Mouse (Mus musculus) adrenal gland, adult 18-20 months (tissue): ENCODE results near the gene Nos1ap. TPM values are rescaled to one million over a fixed set of nuclear protein-coding genes. Genes with fewer than 3 reads are reported as not detected.

Experiments
- DNase-seq, 2 experiments: peaks; one replicate each; pipeline ENCODE4 v3.0.0; 2021 to 2022; ENCODE audit warnings: low spot score in 2 of 2
- long read RNA-seq, 2 experiments: library from polyadenylated mRNA; stranded (forward); transcript quantifications; one replicate each; pipeline ENCODE4 v2.0.0; 2021
- total RNA-seq, 2 experiments: library from RNA; stranded (reverse); gene quantifications; 1 replicate in 1 of 2; 2 replicates in 1 of 2; pipeline ENCODE4 v1.2.3; 2021

Nos1ap gene
- total RNA-seq: 10 to 100 TPM; 15.7 to 19.7 TPM
- long read RNA-seq, experiment 1, partial matches to known transcripts: 0 of 2 reads
- long read RNA-seq, experiment 1, other reads (novel, unspliced or antisense): 1 of 2 reads
- long read RNA-seq, experiment 2, partial matches to known transcripts: 0 of 7 reads
- long read RNA-seq, experiment 2, other reads (novel, unspliced or antisense): 6 of 7 reads

- peak; percentile 86 to 87 for DNase-seq
These were observed at the start of gene Nos1ap for GRCm38 (mm10) chr1:170589219-170590040. Gene Nos1ap, minus strand, starts transcription at chr1:170589861.

- no peak for DNase-seq
These were observed 49.3 kb upstream of the Nos1ap start for GRCm38 (mm10) chr1:170638941-170639340.

- DNase-seq: no peak
These were observed 43.2 kb upstream of the Nos1ap start for GRCm38 (mm10) chr1:170632856-170633255.

GRCm38 (mm10) chr1:170632385-170632784 lies 42.7 kb upstream of the Nos1ap start:
- peak; percentile 72 to 74 for DNase-seq

GRCm38 (mm10) chr1:170631571-170631970 lies 41.9 kb upstream of the Nos1ap start:
- DNase-seq: no peak

GRCm38 (mm10) chr1:170630489-170630888 lies 40.8 kb upstream of the Nos1ap start:
- no peak for DNase-seq

- DNase-seq: no peak
These were observed 33.8 kb upstream of the Nos1ap start for GRCm38 (mm10) chr1:170623432-170623831.

GRCm38 (mm10) chr1:170622934-170623333 lies 33.3 kb upstream of the Nos1ap start:
- DNase-seq: no peak

- DNase-seq: no peak
These were observed 30.2 kb upstream of the Nos1ap start for GRCm38 (mm10) chr1:170619686-170620374.

- DNase-seq: peak; percentile 52 to 57
These were observed 23.6 kb upstream of the Nos1ap start for GRCm38 (mm10) chr1:170612968-170613872.

- DNase-seq: no peak
These were observed 22.0 kb upstream of the Nos1ap start for GRCm38 (mm10) chr1:170611631-170612030.

GRCm38 (mm10) chr1:170610695-170611094 lies 21.0 kb upstream of the Nos1ap start:
- no peak for DNase-seq

- no peak for DNase-seq
These were observed 20.6 kb upstream of the Nos1ap start for GRCm38 (mm10) chr1:170610289-170610688.

GRCm38 (mm10) chr1:170609872-170610271 lies 20.2 kb upstream of the Nos1ap start:
- DNase-seq: no peak

GRCm38 (mm10) chr1:170608461-170609071 lies 18.9 kb upstream of the Nos1ap start:
- no peak for DNase-seq

GRCm38 (mm10) chr1:170607231-170607917 lies 17.7 kb upstream of the Nos1ap start:
- no peak for DNase-seq

- DNase-seq: no peak
These were observed 15.8 kb upstream of the Nos1ap start for GRCm38 (mm10) chr1:170605228-170606001.

GRCm38 (mm10) chr1:170594575-170594974 lies 4.9 kb upstream of the Nos1ap start:
- no peak for DNase-seq

GRCm38 (mm10) chr1:170590531-170590930 lies 870 bp upstream of the Nos1ap start:
- no peak for DNase-seq
